Mouse (Mus musculus) myocyte (in vitro differentiated cells): Measurements from ENCODE around the gene Herc2. TPM values are rescaled to one million over a fixed set of nuclear protein-coding genes. Genes with fewer than 3 reads are reported as not detected.

Experiments used
- H3K27me3 ChIP-seq: one replicate; pipeline ENCODE4 v1.6.1; 2011; ENCODE audit not compliant: control insufficient read depth, insufficient read depth, insufficient read length
- H3K36me3 ChIP-seq: one replicate; pipeline ENCODE4 v1.6.1; 2011; ENCODE audit not compliant: control insufficient read depth, insufficient read depth
- H3K4me2 ChIP-seq: one replicate; pipeline ENCODE4 v1.6.1; 2011; ENCODE audit warnings: low read depth, control low read depth
- H3K4me3 ChIP-seq: one replicate; pipeline ENCODE4 v1.5.1; 2011; ENCODE audit warnings: mild to moderate bottlenecking, control low read depth, moderate library complexity
- H3K79me2 ChIP-seq: one replicate; pipeline ENCODE4 v1.6.1; 2011; ENCODE audit not compliant: control insufficient read depth, insufficient read depth
- H3ac ChIP-seq: one replicate; pipeline ENCODE4 v1.6.1; 2011; ENCODE audit not compliant: control insufficient read depth, insufficient read length
- CEBPB ChIP-seq: IDR thresholded peaks from 2 replicates; pipeline ENCODE4 v1.6.1; 2011; ENCODE audit warnings: mild to moderate bottlenecking, moderate library complexity; ENCODE audit not compliant: poor library complexity, insufficient read depth, severe bottlenecking
- E2F4 ChIP-seq: IDR thresholded peaks from one replicate; pipeline ENCODE4 v1.6.1; 2011; ENCODE audit warnings: mild to moderate bottlenecking, control low read depth, moderate library complexity; ENCODE audit not compliant: insufficient read depth
- MAX ChIP-seq: IDR thresholded peaks from one replicate; pipeline ENCODE4 v1.6.1; 2011; ENCODE audit warnings: low read depth, mild to moderate bottlenecking, control low read depth
- MYOD1 ChIP-seq, 3 experiments: IDR thresholded peaks; one replicate each; pipeline ENCODE4 v1.6.1; 2011; ENCODE audit warnings: control low read depth in 2 of 3, low read depth in 2 of 3, mild to moderate bottlenecking in 2 of 3, moderate library complexity in 1 of 3; ENCODE audit not compliant: insufficient read length in 2 of 3, control insufficient read depth in 1 of 3
- MYOG ChIP-seq, 3 experiments: IDR thresholded peaks; one replicate each; pipeline ENCODE4 v1.6.1; 2011; ENCODE audit warnings: control low read depth in 2 of 3, low read depth in 2 of 3, mild to moderate bottlenecking in 2 of 3; ENCODE audit not compliant: insufficient read length in 2 of 3, control insufficient read depth in 1 of 3, insufficient read depth in 1 of 3
- POLR2A ChIP-seq: IDR thresholded peaks from one replicate; pipeline ENCODE4 v1.6.1; 2011; ENCODE audit warnings: low read depth, mild to moderate bottlenecking, control low read depth, moderate library complexity; ENCODE audit not compliant: insufficient read length
- POLR2AphosphoS2 ChIP-seq: IDR thresholded peaks from one replicate; pipeline ENCODE4 v1.6.1; 2011; ENCODE audit warnings: low read depth, control low read depth; ENCODE audit not compliant: insufficient read length
- REST ChIP-seq: IDR thresholded peaks from one replicate; pipeline ENCODE4 v1.6.1; 2011; ENCODE audit warnings: mild to moderate bottlenecking, control low read depth, moderate library complexity; ENCODE audit not compliant: insufficient read depth, insufficient read length
- SRF ChIP-seq: IDR thresholded peaks from one replicate; pipeline ENCODE4 v1.6.1; 2011; ENCODE audit warnings: low read depth; ENCODE audit not compliant: control insufficient read depth, insufficient read length
- TCF12 ChIP-seq: IDR thresholded peaks from one replicate; pipeline ENCODE4 v1.6.1; 2011; ENCODE audit warnings: mild to moderate bottlenecking, control low read depth; ENCODE audit not compliant: poor library complexity, insufficient read depth, severe bottlenecking
- TCF3 ChIP-seq: IDR thresholded peaks from one replicate; pipeline ENCODE4 v1.6.1; 2011; ENCODE audit warnings: low read depth, control low read depth; ENCODE audit not compliant: insufficient read length
- USF1 ChIP-seq: IDR thresholded peaks from one replicate; pipeline ENCODE4 v1.6.1; 2011; ENCODE audit warnings: low read depth, mild to moderate bottlenecking, control low read depth, moderate library complexity
- polyA plus RNA-seq: library from polyadenylated mRNA; unstranded; fragments of >200 nt; fragmentation: generic; extraction: Trizol; gene quantifications from one replicate; pipeline ENCODE4 v1.2.1, GENCODE M21; 2012; ENCODE audit warnings: missing spikeins

Gene Herc2
- polyA plus RNA-seq, 1 experiment, result 10.0 TPM

GRCm38 (mm10) chr7:56018972-56019929, 30.7 kb upstream of the Herc2 start:
- H3K4me2 ChIP-seq, result peak overlapping the region; percentile 97
- no peaks in the 10 kb centered on the region for H3K36me3 ChIP-seq
- H3K27me3 ChIP-seq, result no peaks in the 10 kb centered on the region
- TF ChIP-seq REST (no peak), POLR2A (no peak), MAX (no peak), POLR2AphosphoS2 (no peak), CEBPB (no peak), USF1 (no peak), MYOG (IDR thresholded peaks at IDR 0.05; ENCODE audit: control insufficient read depth in 1 of 3, insufficient read depth in 1 of 3, insufficient read length in 2 of 3, low read depth in 2 of 3) (no peak), TCF3 (no peak)
- peak overlapping the region; percentile 49 for H3K4me3 ChIP-seq
- H3ac ChIP-seq, result peak overlapping the region; percentile 75
- H3K79me2 ChIP-seq, result no peaks in the 10 kb centered on the region

- no peak for TF ChIP-seq POLR2AphosphoS2
- peak within 1 kb of the TSS; percentile 49 for H3K4me3 ChIP-seq
Observed at GRCm38 (mm10) chr7:56019930-56020253, 30.1 kb upstream of the Herc2 start, which contains the start of gene Nipa1. Gene Nipa1, minus strand, starts transcription at chr7:56019954.

GRCm38 (mm10) chr7:56023586-56023985, 26.4 kb upstream of the Herc2 start:
- H3K36me3 ChIP-seq, result no peaks in the 10 kb centered on the region
- H3K4me2 ChIP-seq, result no peak overlapping the region
- no peak overlapping the region for H3ac ChIP-seq
- TF ChIP-seq POLR2AphosphoS2, result no peak
- no peak for TF ChIP-seq MYOD1 (IDR thresholded peaks at IDR 0.05; ENCODE audit: control insufficient read depth in 1 of 3, insufficient read length in 2 of 3, low read depth in 2 of 3)
- TF ChIP-seq REST, result no peak
- TF ChIP-seq E2F4, result no peak
- TF ChIP-seq MYOG (IDR thresholded peaks at IDR 0.05; ENCODE audit: control insufficient read depth in 1 of 3, insufficient read depth in 1 of 3, insufficient read length in 2 of 3, low read depth in 2 of 3), result no peak
- TF ChIP-seq TCF3, result no peak
- TF ChIP-seq TCF12, result no peak
- TF ChIP-seq CEBPB, result no peak
- no peak for TF ChIP-seq POLR2A
- H3K4me3 ChIP-seq, result no peak overlapping the region
- no peaks in the 10 kb centered on the region for H3K27me3 ChIP-seq
- no peaks in the 10 kb centered on the region for H3K79me2 ChIP-seq

More at GRCm38 (mm10) chr7:56019930-56020253, 30.1 kb upstream of the Herc2 start, which contains the start of gene Nipa1:
- peak within 1 kb of the TSS; percentile 97 for H3K4me2 ChIP-seq
- H3ac ChIP-seq, result peak within 1 kb of the TSS; percentile 75
- H3K36me3 ChIP-seq, result no peaks in the 10 kb centered on the region
- no peaks in the 10 kb centered on the region for H3K79me2 ChIP-seq
- no peaks in the 10 kb centered on the region for H3K27me3 ChIP-seq

GRCm38 (mm10) chr7:56042353-56042752, 7.6 kb upstream of the Herc2 start:
- Histone ChIP-seq H3K4me3 (no peak overlapping the region), H3K36me3 (no peaks in the 10 kb centered on the region), H3K27me3 (peaks cover 6% of the 10 kb centered on the region), H3K4me2 (no peak overlapping the region), H3K79me2 (no peaks in the 10 kb centered on the region), H3ac (no peak overlapping the region)
- TF ChIP-seq MYOG (IDR thresholded peaks at IDR 0.05; ENCODE audit: control insufficient read depth in 1 of 3, insufficient read depth in 1 of 3, insufficient read length in 2 of 3, low read depth in 2 of 3) (no peak), POLR2AphosphoS2 (no peak), USF1 (no peak)

- no peak overlapping the region for H3K4me3 ChIP-seq
- peaks cover 6% of the 10 kb centered on the region for H3K27me3 ChIP-seq
- no peaks in the 10 kb centered on the region for H3K79me2 ChIP-seq
- TF ChIP-seq USF1, result no peak
- no peak for TF ChIP-seq CEBPB
- TF ChIP-seq POLR2A, result no peak
- no peak for TF ChIP-seq SRF
- TF ChIP-seq MAX, result no peak
- TF ChIP-seq TCF12, result no peak
- no peak for TF ChIP-seq REST
- no peak for TF ChIP-seq MYOG (IDR thresholded peaks at IDR 0.05; ENCODE audit: control insufficient read depth in 1 of 3, insufficient read depth in 1 of 3, insufficient read length in 2 of 3, low read depth in 2 of 3)
- no peak for TF ChIP-seq POLR2AphosphoS2
- TF ChIP-seq TCF3, result no peak
- no peak for TF ChIP-seq MYOD1 (IDR thresholded peaks at IDR 0.05; ENCODE audit: control insufficient read depth in 1 of 3, insufficient read length in 2 of 3, low read depth in 2 of 3)
- TF ChIP-seq E2F4, result no peak
- no peaks in the 10 kb centered on the region for H3K36me3 ChIP-seq
- no peak overlapping the region for H3ac ChIP-seq
- no peak overlapping the region for H3K4me2 ChIP-seq
Observed at GRCm38 (mm10) chr7:56043577-56044266, 6.3 kb upstream of the Herc2 start.
